Mouse (Mus musculus) kidney, embryonic 16.5 days (tissue): ENCODE results near the gene Tmem135. TPM values are rescaled to one million over a fixed set of nuclear protein-coding genes. Genes with fewer than 3 reads are reported as not detected.
A peak's percentile ranks its signal among the peaks of the same experiment; 100 is the strongest.

Experiments
- ATAC-seq: fragments of 200-750 bp; cut with Nextera tagmentation; 2 replicates; pipeline ENCODE4 v1.8.0; 2017; ENCODE audit warnings: moderate TSS enrichment; ENCODE audit not compliant: low FRiP score, low TSS enrichment
- H3K27ac ChIP-seq: fragments of 300-500 bp; sonication (generic); 2 replicates; pipeline ENCODE4 v1.5.1; 2014; ENCODE audit warnings: low read length
- H3K27me3 ChIP-seq: fragments of 300-500 bp; sonication (generic); 2 replicates; pipeline ENCODE4 v1.6.1; 2014; ENCODE audit warnings: low read length, control low read depth, mixed read lengths; ENCODE audit not compliant: insufficient read depth
- H3K36me3 ChIP-seq: fragments of 300-500 bp; sonication (generic); 2 replicates; pipeline ENCODE4 v1.6.1; 2014; ENCODE audit warnings: low read length, control low read depth, mixed read lengths; ENCODE audit not compliant: insufficient read depth
- H3K4me1 ChIP-seq: fragments of 300-500 bp; sonication (generic); 2 replicates; pipeline ENCODE4 v1.6.1; 2014; ENCODE audit warnings: low read length, control low read depth, mixed read lengths; ENCODE audit not compliant: insufficient read depth
- H3K4me2 ChIP-seq: fragments of 300-500 bp; sonication (generic); replicated peaks from 2 replicates; pipeline ENCODE4 v1.6.1; 2014; ENCODE audit warnings: low read depth, low read length
- H3K4me3 ChIP-seq: fragments of 300-500 bp; sonication (generic); 2 replicates; pipeline ENCODE4 v1.5.1; 2014; ENCODE audit warnings: mild to moderate bottlenecking, low read length
- H3K9ac ChIP-seq: fragments of 300-500 bp; sonication (generic); replicated peaks from 2 replicates; pipeline ENCODE4 v1.6.1; 2014; ENCODE audit warnings: low read length
- H3K9me3 ChIP-seq: fragments of 300-500 bp; sonication (generic); 2 replicates; pipeline ENCODE4 v1.6.1; 2016; ENCODE audit warnings: low read length, control low read depth
- WGBS: fragments of 180-500 bp; shearing (Covaris S2); extraction: QIAGEN DNeasy Blood & Tissue Kit; methylation state at CpG from one replicate; pipeline ENCODE4 v1.1.7; 2014; 5-methylcytosine and 5-hydroxymethylcytosine counted together
- polyA plus RNA-seq: library from polyadenylated mRNA; unstranded; fragments of >200 nt; fragmentation: Nextera tagmentation; extraction: Ambion mirVana; gene quantifications from 2 replicates; pipeline ENCODE4 v1.2.1, GENCODE M21; 2015

Gene Tmem135
- 37.6 and 39.9 TPM in 2 replicates for polyA plus RNA-seq

DNA sequence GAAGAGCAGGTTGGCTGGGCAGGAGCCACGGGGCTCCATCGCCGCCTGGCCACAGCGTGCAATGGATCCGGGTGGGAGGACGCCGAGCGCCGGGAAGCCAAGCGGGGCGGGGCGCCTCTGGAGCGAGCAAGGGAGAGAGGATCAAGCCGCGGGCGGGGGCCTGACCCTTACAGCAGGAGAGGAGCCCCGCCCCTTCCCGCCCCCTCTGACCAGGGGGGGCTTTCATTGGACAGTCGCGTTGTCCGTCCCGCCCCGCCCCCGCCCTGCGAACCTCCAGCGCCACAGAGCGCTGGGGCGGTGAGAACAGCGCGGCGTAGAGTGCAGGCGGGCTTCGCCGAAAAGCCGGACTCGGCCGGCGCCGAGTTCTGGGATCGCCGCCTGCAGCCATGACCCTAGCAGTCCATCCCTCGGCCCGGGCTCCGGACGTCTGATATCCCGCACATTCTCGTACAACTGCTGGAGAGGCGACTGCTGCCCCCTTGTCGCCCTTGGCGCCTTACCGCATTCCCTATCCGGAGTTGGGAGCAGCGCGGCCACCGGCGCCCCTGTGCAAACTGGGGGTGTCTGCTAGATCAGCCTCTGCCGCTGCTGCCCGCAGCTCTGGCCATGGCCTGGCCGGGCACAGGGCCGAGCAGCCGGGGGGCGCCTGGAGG lies at the start of gene Tmem135, which contains the start of gene Fzd4:
TSS of gene Tmem135 (minus strand) at position 142 of the 653 bp plus-strand sequence.
TSS of gene Fzd4 (plus strand) at position 275 of the 653 bp plus-strand sequence.
- Histone ChIP-seq H3K9me3 (no peaks in the 10 kb centered on the region), H3K9ac (peak within 1 kb of the TSS; percentile 99), H3K27ac (peak within 1 kb of the TSS; percentile 96), H3K4me1 (peaks cover 50% of the 10 kb centered on the region), H3K4me3 (peak within 1 kb of the TSS; percentile 99), H3K27me3 (no peaks in the 10 kb centered on the region), H3K36me3 (peaks cover 15% of the 10 kb centered on the region), H3K4me2 (peak within 1 kb of the TSS; percentile 76)
- WGBS = under 1% methylated on average over 53 of the region's 62 CpGs
- peak; percentile 96 for ATAC-seq

DNA sequence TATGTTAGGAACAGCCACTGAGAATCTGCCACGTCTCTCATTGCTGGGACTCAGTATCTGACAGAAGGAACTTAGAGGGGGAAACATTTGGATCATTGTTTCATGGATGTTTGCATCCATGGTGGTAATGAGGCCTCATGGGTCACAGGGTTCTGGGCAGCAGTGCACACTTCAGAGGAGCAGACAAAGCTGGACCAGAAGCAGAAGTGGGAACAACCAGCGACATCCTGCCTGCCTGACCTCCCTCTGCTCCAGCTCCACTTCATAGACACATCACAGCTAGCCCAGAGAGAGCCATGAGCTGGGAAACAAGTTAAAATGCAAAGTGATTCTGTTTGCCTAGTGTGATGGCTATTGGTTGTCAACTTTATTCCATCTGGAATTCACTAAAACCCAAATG lies 46.3 kb upstream of the Tmem135 start:
- Histone ChIP-seq H3K27ac (no peak overlapping the region), H3K4me2 (no peak overlapping the region), H3K9me3 (no peaks in the 10 kb centered on the region), H3K9ac (no peak overlapping the region), H3K4me3 (no peak overlapping the region), H3K36me3 (no peaks in the 10 kb centered on the region), H3K4me1 (no peaks in the 10 kb centered on the region), H3K27me3 (no peaks in the 10 kb centered on the region)
- WGBS = 66% methylated on average over 2 of the region's 2 CpGs
- no peak for ATAC-seq

DNA sequence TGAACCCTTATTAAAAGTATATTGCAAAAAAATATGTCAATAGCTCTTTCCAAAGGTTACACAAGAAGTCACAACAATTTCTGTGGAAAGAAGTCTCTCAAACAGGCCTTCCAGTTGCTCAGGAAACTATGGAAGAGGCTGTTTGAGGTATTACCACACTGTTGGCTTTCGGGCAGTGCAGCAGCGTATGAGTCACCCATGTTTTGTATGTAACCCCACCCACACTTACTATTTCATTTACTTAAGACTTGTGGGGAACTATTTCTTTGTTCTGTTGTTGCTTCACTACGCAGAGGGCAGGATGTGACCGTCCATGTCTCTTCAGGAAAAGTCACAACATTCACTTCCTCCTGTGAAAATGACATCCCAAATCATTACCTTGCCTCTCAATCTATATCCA lies 41.1 kb upstream of the Tmem135 start:
- Histone ChIP-seq H3K4me1 (no peaks in the 10 kb centered on the region), H3K27me3 (no peaks in the 10 kb centered on the region), H3K9ac (no peak overlapping the region), H3K36me3 (no peaks in the 10 kb centered on the region), H3K4me3 (no peak overlapping the region), H3K4me2 (no peak overlapping the region), H3K9me3 (no peaks in the 10 kb centered on the region), H3K27ac (no peak overlapping the region)
- 75% methylated on average over 4 of the region's 4 CpGs for WGBS
- no peak for ATAC-seq

GRCm38 (mm10) chr7:89442242-89442641 lies 38.2 kb upstream of the Tmem135 start:
- H3K4me1 ChIP-seq = no peaks in the 10 kb centered on the region
- H3K27me3 ChIP-seq = no peaks in the 10 kb centered on the region
- no peak overlapping the region for H3K9ac ChIP-seq
- H3K9me3 ChIP-seq = no peaks in the 10 kb centered on the region
- WGBS = 73% methylated on average over 4 of the region's 4 CpGs
- ATAC-seq = no peak
- no peaks in the 10 kb centered on the region for H3K36me3 ChIP-seq
- H3K4me3 ChIP-seq = no peak overlapping the region
- H3K4me2 ChIP-seq = no peak overlapping the region
- no peak overlapping the region for H3K27ac ChIP-seq

DNA sequence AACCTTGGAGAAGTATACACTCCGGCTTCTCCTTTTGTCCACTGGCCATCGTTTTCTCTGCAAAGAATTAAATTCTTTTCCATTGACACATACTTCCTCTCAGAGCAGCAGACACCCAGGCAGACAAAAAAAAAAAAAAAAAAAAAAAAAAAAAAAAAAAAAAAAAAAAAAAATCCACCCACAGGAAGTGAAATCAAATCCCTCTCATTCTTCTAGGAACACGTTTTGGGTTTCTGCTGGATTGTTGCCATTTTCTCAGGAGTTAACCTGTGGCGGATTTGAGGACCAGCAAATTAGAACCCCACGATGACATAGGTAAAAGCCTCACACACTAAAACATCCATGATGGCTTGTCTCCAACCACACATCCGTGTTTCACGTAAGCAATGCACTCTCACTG lies 37.3 kb upstream of the Tmem135 start:
- Histone ChIP-seq H3K4me1 (peaks cover under 1% of the 10 kb centered on the region; the same call in 1 of the 2 replicates), H3K27ac (no peak overlapping the region), H3K27me3 (no peaks in the 10 kb centered on the region), H3K9me3 (no peaks in the 10 kb centered on the region), H3K9ac (no peak overlapping the region), H3K36me3 (no peaks in the 10 kb centered on the region), H3K4me2 (no peak overlapping the region), H3K4me3 (no peak overlapping the region)
- ATAC-seq = no peak
- WGBS = 62% methylated on average over 7 of the region's 7 CpGs

GRCm38 (mm10) chr7:89437589-89437988 lies 33.6 kb upstream of the Tmem135 start:
- Histone ChIP-seq H3K9ac (no peak overlapping the region), H3K4me2 (no peak overlapping the region), H3K27me3 (no peaks in the 10 kb centered on the region), H3K4me1 (peaks cover 26% of the 10 kb centered on the region), H3K27ac (no peak overlapping the region), H3K9me3 (no peaks in the 10 kb centered on the region), H3K36me3 (no peaks in the 10 kb centered on the region), H3K4me3 (no peak overlapping the region)
- WGBS = 37% methylated on average over 4 of the region's 4 CpGs
- ATAC-seq = peak; percentile 47; the same call in 1 of the 2 replicates

DNA sequence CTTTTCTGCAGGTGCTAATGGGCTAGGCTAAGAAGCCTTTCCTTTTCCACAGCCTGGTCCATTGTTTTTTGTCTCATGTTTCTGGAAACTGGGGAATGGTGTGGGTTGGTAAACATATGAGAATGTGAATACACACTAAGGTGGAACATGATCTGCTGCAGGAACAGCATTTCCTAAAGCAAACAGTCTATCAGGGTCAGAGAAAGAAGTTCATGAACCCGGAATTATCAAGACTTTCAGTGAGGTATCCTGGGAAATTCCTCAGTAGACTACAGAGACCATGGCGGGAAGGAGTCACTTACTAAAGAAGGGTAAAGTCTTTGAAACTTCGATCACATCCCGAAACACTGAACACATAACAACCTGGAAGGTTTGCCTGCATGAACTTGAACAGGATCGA lies 32.4 kb upstream of the Tmem135 start:
- no peak for ATAC-seq
- WGBS = 74% methylated on average over 5 of the region's 5 CpGs
- no peak overlapping the region for H3K4me3 ChIP-seq

DNA sequence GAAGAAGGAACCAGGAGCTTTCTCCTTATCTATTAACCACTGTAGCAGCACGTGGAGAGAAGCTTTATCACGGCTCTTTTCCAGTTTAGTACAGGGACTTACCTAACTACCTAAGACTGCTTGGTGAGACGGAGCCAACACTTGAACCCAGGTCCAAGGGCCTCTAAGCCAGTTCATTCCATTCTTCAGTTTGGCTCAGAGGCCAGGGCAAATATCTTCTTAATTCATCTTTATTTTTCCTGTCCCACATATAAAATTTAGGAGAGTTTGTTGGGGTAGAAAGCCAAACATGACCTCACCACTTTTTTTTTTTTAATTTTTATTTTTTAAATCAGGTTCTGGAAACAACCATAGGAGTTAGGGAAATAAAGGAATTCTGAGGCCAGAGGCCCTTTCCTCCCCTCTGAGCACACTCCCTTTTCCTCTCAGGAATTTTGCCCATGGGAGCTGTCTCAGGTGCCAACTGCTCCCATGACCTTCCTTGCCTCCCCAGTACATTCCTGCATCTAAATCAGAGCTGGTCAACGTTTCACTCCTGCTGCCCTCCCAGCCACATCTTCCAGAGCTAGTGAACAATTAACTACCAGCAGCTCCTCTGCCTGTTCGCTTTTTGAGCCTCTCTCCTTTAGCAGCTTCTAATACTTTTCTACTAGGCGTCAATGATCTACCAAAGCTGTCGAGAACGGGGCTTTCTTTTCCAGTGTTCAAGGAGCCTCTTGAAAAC lies 30.0 kb upstream of the Tmem135 start:
- peak overlapping the region; percentile 90 for H3K27ac ChIP-seq
- WGBS = 39% methylated on average over 8 of the region's 8 CpGs
- H3K9ac ChIP-seq = no peak overlapping the region
- H3K36me3 ChIP-seq = no peaks in the 10 kb centered on the region
- H3K4me2 ChIP-seq = peak overlapping the region; percentile 14; the same call in 1 of the 2 replicates
- ATAC-seq = peak; percentile 90
- H3K27me3 ChIP-seq = no peaks in the 10 kb centered on the region
- H3K4me3 ChIP-seq = no peak overlapping the region
- peaks cover 30% of the 10 kb centered on the region for H3K4me1 ChIP-seq
- no peaks in the 10 kb centered on the region for H3K9me3 ChIP-seq

More for the DNA sequence above, 32.4 kb upstream of the Tmem135 start:
- Histone ChIP-seq H3K4me1 (peaks cover 27% of the 10 kb centered on the region), H3K27ac (no peak overlapping the region; the same call in 1 of the 2 replicates), H3K27me3 (no peaks in the 10 kb centered on the region), H3K4me2 (no peak overlapping the region), H3K9ac (no peak overlapping the region), H3K9me3 (no peaks in the 10 kb centered on the region), H3K36me3 (no peaks in the 10 kb centered on the region)

GRCm38 (mm10) chr7:89433193-89433892 lies 29.3 kb upstream of the Tmem135 start:
- H3K27me3 ChIP-seq = no peaks in the 10 kb centered on the region
- H3K4me2 ChIP-seq = no peak overlapping the region
- no peaks in the 10 kb centered on the region for H3K36me3 ChIP-seq
- 37% methylated on average over 9 of the region's 9 CpGs for WGBS
- peak; percentile 66; the same call in 1 of the 2 replicates for ATAC-seq
- H3K9ac ChIP-seq = no peak overlapping the region
- no peak overlapping the region for H3K4me3 ChIP-seq
- H3K9me3 ChIP-seq = no peaks in the 10 kb centered on the region
- peak overlapping the region; percentile 90 for H3K27ac ChIP-seq
- H3K4me1 ChIP-seq = peaks cover 31% of the 10 kb centered on the region
